Mouse (Mus musculus) telencephalon, adult 2 months (tissue): ENCODE data around the gene Gm11639.
"Not testable (repeated sequence)": the region's sequence is repeated elsewhere in the genome, so short reads cannot be mapped to it uniquely, and the experiment has no call there.

Source experiments
- DNase-seq: peaks from one replicate; pipeline ENCODE4 v3.0.0-alpha.2; 2011; ENCODE audit warnings: low read depth, low spot score

Gene Gm11639

GRCm38 (mm10) chr11:105112448-105112847 is 426.9 kb downstream of the Gm11639 start:
- DNase-seq, result not testable (repeated sequence)

DNA sequence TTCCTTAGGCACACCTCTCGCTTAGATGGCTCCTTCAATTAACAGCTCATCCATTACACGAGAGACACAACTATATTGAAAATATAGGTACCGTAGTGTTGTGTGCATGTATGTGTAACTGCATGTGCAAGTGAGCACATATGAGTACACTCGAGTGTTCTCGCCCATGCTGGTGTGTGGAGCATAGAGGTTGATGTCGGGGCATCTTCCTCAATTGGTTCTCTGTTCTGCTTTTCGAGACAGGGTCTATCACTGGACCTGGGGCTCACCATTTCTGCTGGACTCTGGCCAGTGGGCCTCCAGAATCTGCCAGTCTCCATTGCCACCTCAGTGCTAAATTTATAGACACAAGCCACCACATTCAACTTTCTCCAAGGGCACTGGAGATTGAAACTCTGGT is 432.3 kb downstream of the Gm11639 start:
- DNase-seq, result no peak

- no peak for DNase-seq
These were observed 435.1 kb downstream of the Gm11639 start for GRCm38 (mm10) chr11:105120551-105121061.

DNA sequence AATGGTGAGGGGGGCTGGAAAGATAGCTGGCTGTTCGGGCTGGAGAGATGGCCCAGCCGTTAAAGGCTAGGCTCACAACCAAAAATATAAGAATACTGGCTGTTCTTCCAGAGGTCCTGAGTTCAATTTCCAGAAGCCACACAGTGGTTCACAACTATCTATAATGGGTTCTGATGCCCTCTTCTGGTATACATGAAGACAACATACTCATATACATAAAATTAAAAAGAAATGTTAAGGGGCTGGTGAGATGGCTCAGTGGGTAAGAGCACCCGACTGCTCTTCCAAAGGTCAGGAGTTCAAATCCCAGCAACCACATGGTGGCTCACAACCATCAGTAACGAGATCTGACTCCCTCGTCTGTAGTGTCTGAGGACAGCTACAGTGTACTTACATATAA is 436.3 kb downstream of the Gm11639 start:
- DNase-seq, result not testable (repeated sequence)

- no peak for DNase-seq
These were observed 438.5 kb downstream of the Gm11639 start for GRCm38 (mm10) chr11:105123986-105124385.

- peak; percentile 71 for DNase-seq
These were observed 440.4 kb downstream of the Gm11639 start, which contains the start of gene Mettl2 for GRCm38 (mm10) chr11:105125735-105126519. Mettl2 (plus strand) TSS chr11:105126425.

DNA sequence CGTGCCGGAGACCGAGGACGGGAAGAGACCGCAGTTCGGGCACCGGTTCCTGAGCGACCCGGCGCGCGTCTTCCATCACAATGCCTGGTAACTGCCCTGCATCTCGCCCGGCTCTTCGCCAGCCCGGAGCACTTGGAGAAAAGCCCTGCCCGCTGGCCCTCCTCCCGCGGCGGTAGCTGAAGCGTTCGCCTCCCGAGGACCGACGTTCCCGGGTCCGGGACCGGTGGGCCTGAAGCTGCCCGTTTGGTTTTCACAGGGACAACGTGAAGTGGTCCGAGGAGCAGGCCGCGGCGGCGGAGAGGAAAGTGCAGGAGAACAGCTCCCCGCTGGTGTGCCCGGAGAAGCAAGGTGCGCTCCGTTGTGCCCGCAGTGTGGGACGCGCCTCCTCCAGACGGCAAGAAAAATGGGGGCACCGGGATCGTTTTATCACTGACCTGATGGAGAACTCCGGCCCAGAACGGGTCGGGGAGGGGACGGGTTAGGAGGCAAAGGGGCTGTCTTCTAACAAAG is 441.1 kb downstream of the Gm11639 start:
- no peak for DNase-seq

- no peak for DNase-seq
These were observed 450.2 kb downstream of the Gm11639 start for GRCm38 (mm10) chr11:105135692-105136091.

DNA sequence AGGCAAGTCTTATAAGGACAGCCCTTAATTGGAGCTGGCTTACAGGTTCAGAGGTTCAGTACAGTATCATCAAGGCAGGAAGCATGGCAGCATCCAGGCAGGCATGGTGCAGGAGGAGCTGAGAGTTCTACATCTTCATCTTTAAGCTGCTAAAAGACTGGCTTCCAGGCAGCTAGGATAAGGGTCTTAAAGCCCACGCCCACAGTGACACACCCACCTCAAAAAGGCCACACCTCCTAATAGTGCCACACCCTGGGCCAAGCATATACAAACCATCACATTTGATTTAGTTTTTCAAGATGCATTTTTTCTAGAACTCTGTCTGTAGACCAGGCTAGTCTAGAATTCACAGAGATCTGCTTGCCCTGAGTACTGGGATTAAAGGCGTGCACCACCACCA is 451.7 kb downstream of the Gm11639 start:
- DNase-seq, result not testable (repeated sequence)

- DNase-seq, result not testable (repeated sequence)
These were observed 455.0 kb downstream of the Gm11639 start for GRCm38 (mm10) chr11:105140512-105140911.

- no peak for DNase-seq
These were observed 455.6 kb downstream of the Gm11639 start for GRCm38 (mm10) chr11:105141115-105141514.

GRCm38 (mm10) chr11:105143564-105143963 is 458.1 kb downstream of the Gm11639 start:
- DNase-seq, result no peak

DNA sequence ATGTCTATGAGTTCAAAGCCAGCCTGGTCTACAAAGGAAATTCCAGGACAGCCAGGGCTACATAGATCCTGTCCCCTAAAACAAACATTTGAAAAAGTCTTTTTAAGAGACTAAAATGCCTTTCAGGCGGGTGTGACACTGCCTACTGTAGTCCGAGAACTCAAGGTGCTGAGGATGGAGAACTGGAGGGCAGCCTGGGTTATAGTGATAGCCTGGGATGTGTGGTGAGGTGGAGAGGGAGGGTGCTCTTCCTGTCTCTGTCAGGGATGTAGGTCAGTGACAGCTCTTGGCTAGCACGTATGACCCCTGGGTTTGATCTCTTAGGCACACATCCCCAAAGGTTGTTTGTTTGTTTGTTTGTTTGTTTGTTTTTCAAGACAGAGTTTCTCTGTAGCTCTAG is 458.6 kb downstream of the Gm11639 start:
- no peak for DNase-seq

GRCm38 (mm10) chr11:105144508-105145210 is 459.2 kb downstream of the Gm11639 start:
- no peak for DNase-seq

- DNase-seq, result no peak
These were observed 459.7 kb downstream of the Gm11639 start for GRCm38 (mm10) chr11:105145211-105145610.

- DNase-seq, result no peak
These were observed 461.1 kb downstream of the Gm11639 start, which contains the start of gene Gm10842 for GRCm38 (mm10) chr11:105146593-105146992. Gm10842 (plus strand) TSS chr11:105146893.

DNA sequence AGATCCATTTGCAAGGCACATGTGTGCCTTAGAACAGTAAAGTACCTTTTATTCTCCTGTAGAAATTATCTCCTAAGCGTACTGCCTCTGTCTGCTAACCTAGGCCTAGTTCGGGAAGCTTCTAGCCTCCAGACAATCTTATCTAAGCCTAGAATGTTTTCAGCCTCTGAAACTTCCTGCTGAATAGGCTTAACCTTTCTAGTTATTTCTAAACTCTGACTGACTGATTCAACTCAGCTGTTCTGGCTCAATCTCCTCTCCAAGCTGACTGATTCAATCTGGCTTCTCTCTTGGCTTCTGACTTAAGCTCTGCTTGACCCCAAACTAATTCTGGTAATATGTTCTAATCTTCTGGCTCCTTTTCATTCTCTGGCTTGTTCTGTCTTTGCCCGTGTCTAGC is 463.8 kb downstream of the Gm11639 start:
- no peak for DNase-seq

DNA sequence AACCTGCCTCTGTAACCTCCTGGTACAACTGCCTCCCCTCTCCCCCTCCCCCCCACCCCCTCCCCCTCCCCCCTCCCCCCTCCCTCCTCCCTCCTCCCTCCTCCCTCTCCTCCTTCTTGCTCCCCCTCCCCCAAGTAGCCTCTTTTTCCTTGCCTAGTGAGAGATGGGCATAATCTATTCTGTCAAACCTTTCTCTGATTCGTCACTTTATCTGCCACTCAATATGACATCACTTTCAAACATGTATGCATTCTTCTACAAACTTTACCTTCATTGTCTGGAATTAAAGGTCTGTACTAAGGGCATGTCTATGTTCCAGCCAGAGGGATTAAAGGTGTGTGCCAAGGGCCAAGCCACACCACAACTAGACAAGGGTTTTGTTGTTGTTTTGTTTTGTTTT is 464.3 kb downstream of the Gm11639 start:
- no peak for DNase-seq

DNA sequence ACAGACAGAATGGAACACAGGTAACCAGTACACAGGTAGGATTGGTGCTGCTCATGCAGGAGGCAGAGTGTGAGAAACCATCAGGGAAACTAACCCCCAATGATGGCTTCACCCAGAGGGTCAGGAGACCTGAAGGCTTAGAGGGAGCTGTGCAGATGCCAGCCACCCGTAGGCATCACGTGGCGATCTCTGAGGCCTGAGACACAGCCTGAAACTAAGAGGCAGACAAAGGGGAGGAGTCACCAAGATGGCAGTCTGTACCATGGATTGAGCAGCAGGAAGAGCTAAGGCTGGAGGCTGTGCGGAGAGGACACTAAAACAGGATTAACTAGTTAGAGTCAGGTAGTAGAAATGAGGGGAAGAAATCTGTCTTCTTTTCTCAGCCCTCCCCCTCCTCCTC is 465.2 kb downstream of the Gm11639 start:
- DNase-seq, result no peak

GRCm38 (mm10) chr11:105151226-105152016 is 465.9 kb downstream of the Gm11639 start:
- no peak for DNase-seq

DNA sequence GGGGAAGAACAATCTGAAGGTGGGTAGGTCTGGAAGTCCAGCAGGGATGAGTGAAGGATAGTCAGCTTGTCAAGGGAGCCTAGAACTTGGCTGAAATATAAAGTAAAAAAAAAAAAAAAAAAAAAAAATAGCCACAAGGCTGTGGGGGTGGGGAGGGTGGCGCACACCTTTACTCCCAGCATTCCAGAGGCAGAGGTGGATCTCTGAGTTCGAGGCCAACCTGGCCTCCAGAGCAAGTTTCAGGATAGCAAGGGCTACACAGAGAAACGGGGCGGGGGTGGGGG is 466.5 kb downstream of the Gm11639 start:
- DNase-seq, result no peak
